Mouse (Mus musculus): ENCODE measurements at regions not wholly inside any gene's neighbourhood (a gene's known extent, or its start where the extent isn't known, plus 50 kb on each side); places are given as distances from the start of the nearest gene placed in this dataset.

- Histone ChIP-seq H3K79me2 (ENCODE audit: control insufficient read depth, insufficient read depth, low read length, poor library complexity) (no peaks in the 10 kb centered on the region), H3K4me3 (ENCODE audit: control insufficient read depth in 1 of 2, insufficient read depth in 1 of 2, low read depth in 2 of 2, low read length in 2 of 2) (no peak overlapping the region), H3K27me3 (ENCODE audit: control insufficient read depth in 1 of 2, insufficient read depth in 2 of 2, low read length in 2 of 2) (no peaks in the 10 kb centered on the region), H3K9me3 (replicated peaks; ENCODE audit: insufficient read depth, low read length) (no peaks in the 10 kb centered on the region), H3K4me1 (ENCODE audit: control insufficient read depth in 1 of 2, insufficient read depth in 2 of 2, low read length in 2 of 2) (no peaks in the 10 kb centered on the region), H3K36me3 (ENCODE audit: control insufficient read depth in 1 of 2, insufficient read depth in 2 of 2, low read length in 2 of 2) (no peaks in the 10 kb centered on the region), H3K9ac (ENCODE audit: control insufficient read depth, low read depth, low read length, poor library complexity, severe bottlenecking) (no peak overlapping the region), H3K27ac (ENCODE audit: control insufficient read depth, low read depth, low read length) (no peak overlapping the region)
- TF ChIP-seq ELF1 (IDR thresholded peaks at IDR 0.05; ENCODE audit: low read depth, low read length) (no peak), UBTF (IDR thresholded peaks at IDR 0.05; ENCODE audit: borderline replicate concordance, insufficient read depth, low read depth, low read length) (no peak)
- peak; percentile 1 for DNase-seq (ENCODE audit: low read depth, low spot score)
Measured at GRCm38 (mm10) chr3:120668654-120669053, 502.8 kb downstream of the Rwdd3 start.

- Histone ChIP-seq H3K36me3 (ENCODE audit: control insufficient read depth in 1 of 2, insufficient read depth in 2 of 2, low read length in 2 of 2) (no peaks in the 10 kb centered on the region), H3K4me3 (ENCODE audit: control insufficient read depth in 1 of 2, insufficient read depth in 1 of 2, low read depth in 2 of 2, low read length in 2 of 2) (no peak overlapping the region), H3K27me3 (ENCODE audit: control insufficient read depth in 1 of 2, insufficient read depth in 2 of 2, low read length in 2 of 2) (no peaks in the 10 kb centered on the region), H3K79me2 (ENCODE audit: control insufficient read depth, insufficient read depth, low read length, poor library complexity) (no peaks in the 10 kb centered on the region), H3K4me1 (ENCODE audit: control insufficient read depth in 1 of 2, insufficient read depth in 2 of 2, low read length in 2 of 2) (no peaks in the 10 kb centered on the region), H3K9me3 (replicated peaks; ENCODE audit: insufficient read depth, low read length) (no peaks in the 10 kb centered on the region), H3K9ac (ENCODE audit: control insufficient read depth, low read depth, low read length, poor library complexity, severe bottlenecking) (no peak overlapping the region), H3K27ac (ENCODE audit: control insufficient read depth, low read depth, low read length) (no peak overlapping the region)
- DNase-seq (ENCODE audit: low read depth, low spot score): no peak
- no peak for TF ChIP-seq TCF12 (IDR thresholded peaks at IDR 0.05; ENCODE audit: low read depth, low read length)
- TF ChIP-seq NRF1 (IDR thresholded peaks at IDR 0.05; ENCODE audit: insufficient read depth, low read depth, low read length, poor library complexity, severe bottlenecking): no peak
- TF ChIP-seq ZNF384 (IDR thresholded peaks at IDR 0.05; ENCODE audit: low read depth, low read length): no peak
- no peak for TF ChIP-seq MAFK (IDR thresholded peaks at IDR 0.05; ENCODE audit: borderline replicate concordance, low read depth, low read length)
- no peak for TF ChIP-seq USF1 (IDR thresholded peaks at IDR 0.05; ENCODE audit: low read depth, low read length)
- TF ChIP-seq ZMIZ1 (IDR thresholded peaks at IDR 0.05; ENCODE audit: low read depth, low read length): no peak
- TF ChIP-seq MEF2A (IDR thresholded peaks at IDR 0.05; ENCODE audit: extremely low read depth, insufficient replicate concordance, low read depth, low read length, poor library complexity, severe bottlenecking): no peak
- TF ChIP-seq RCOR1 (IDR thresholded peaks at IDR 0.05; ENCODE audit: low read depth, low read length): no peak
- no peak for TF ChIP-seq ETS1 (IDR thresholded peaks at IDR 0.05; ENCODE audit: low read depth, low read length)
- no peak for TF ChIP-seq UBTF (IDR thresholded peaks at IDR 0.05; ENCODE audit: borderline replicate concordance, insufficient read depth, low read depth, low read length)
- no peak for TF ChIP-seq USF2 (IDR thresholded peaks at IDR 0.05; ENCODE audit: borderline replicate concordance in 1 of 2, insufficient read depth in 1 of 2, low read depth in 1 of 2, low read length in 2 of 2)
- no peak for TF ChIP-seq CHD1 (IDR thresholded peaks at IDR 0.05; ENCODE audit: low read depth, low read length)
Measured at GRCm38 (mm10) chr3:120662521-120662920, 509.0 kb downstream of the Rwdd3 start.

GRCm38 (mm10) chr3:120660776-120661175 is 510.7 kb downstream of the Rwdd3 start:
- H3K27me3 ChIP-seq (ENCODE audit: control insufficient read depth in 1 of 2, insufficient read depth in 2 of 2, low read length in 2 of 2): no peaks in the 10 kb centered on the region
- no peak overlapping the region for H3K4me3 ChIP-seq (ENCODE audit: control insufficient read depth in 1 of 2, insufficient read depth in 1 of 2, low read depth in 2 of 2, low read length in 2 of 2)
- no peaks in the 10 kb centered on the region for H3K36me3 ChIP-seq (ENCODE audit: control insufficient read depth in 1 of 2, insufficient read depth in 2 of 2, low read length in 2 of 2)
- no peaks in the 10 kb centered on the region for H3K4me1 ChIP-seq (ENCODE audit: control insufficient read depth in 1 of 2, insufficient read depth in 2 of 2, low read length in 2 of 2)
- no peaks in the 10 kb centered on the region for H3K9me3 ChIP-seq (replicated peaks; ENCODE audit: insufficient read depth, low read length)
- H3K9ac ChIP-seq (ENCODE audit: control insufficient read depth, low read depth, low read length, poor library complexity, severe bottlenecking): no peak overlapping the region
- DNase-seq (ENCODE audit: low read depth, low spot score): no peak
- no peak overlapping the region for H3K27ac ChIP-seq (ENCODE audit: control insufficient read depth, low read depth, low read length)
- H3K79me2 ChIP-seq (ENCODE audit: control insufficient read depth, insufficient read depth, low read length, poor library complexity): no peaks in the 10 kb centered on the region
- no peak for TF ChIP-seq TAL1 (IDR thresholded peaks at IDR 0.05; ENCODE audit: low read length)
- TF ChIP-seq ETS1 (IDR thresholded peaks at IDR 0.05; ENCODE audit: low read depth, low read length): no peak
- no peak for TF ChIP-seq MAX (IDR thresholded peaks at IDR 0.05; ENCODE audit: low read length)
- no peak for TF ChIP-seq EP300 (IDR thresholded peaks at IDR 0.05; ENCODE audit: low read depth in 1 of 2, low read length in 2 of 2)
- no peak for TF ChIP-seq RCOR1 (IDR thresholded peaks at IDR 0.05; ENCODE audit: low read depth, low read length)
- TF ChIP-seq MAFK (IDR thresholded peaks at IDR 0.05; ENCODE audit: borderline replicate concordance, low read depth, low read length): no peak
- no peak for TF ChIP-seq NELFE (IDR thresholded peaks at IDR 0.05; ENCODE audit: low read depth, low read length)
- no peak for TF ChIP-seq KAT2A (conservative IDR thresholded peaks at IDR 0.05; ENCODE audit: low read depth, low read length)
- no peak for TF ChIP-seq SMC3 (IDR thresholded peaks at IDR 0.05; ENCODE audit: low read depth, low read length)
- TF ChIP-seq ZKSCAN1 (IDR thresholded peaks at IDR 0.05; ENCODE audit: low read depth, low read length): no peak
- no peak for TF ChIP-seq JUND (IDR thresholded peaks at IDR 0.05; ENCODE audit: low read depth, low read length)
- TF ChIP-seq RAD21 (IDR thresholded peaks at IDR 0.05; ENCODE audit: low read depth, low read length): no peak
- TF ChIP-seq POLR2AphosphoS5 (IDR thresholded peaks at IDR 0.05; ENCODE audit: borderline replicate concordance, low read depth, low read length): no peak
- no peak for TF ChIP-seq USF1 (IDR thresholded peaks at IDR 0.05; ENCODE audit: low read depth, low read length)
- TF ChIP-seq ZC3H11A (IDR thresholded peaks at IDR 0.05; ENCODE audit: low read depth, low read length): no peak
- TF ChIP-seq ZMIZ1 (IDR thresholded peaks at IDR 0.05; ENCODE audit: low read depth, low read length): no peak
- no peak for TF ChIP-seq BHLHE40 (IDR thresholded peaks at IDR 0.05; ENCODE audit: borderline replicate concordance, low read depth, low read length)

Data from MEL (cell line).